Mouse (Mus musculus) CH12.LX (cell line): ENCODE results near the gene Serinc1.

Source experiments
- CTCF ChIP-seq, 2 experiments: IDR thresholded peaks in 1 of 2; conservative IDR thresholded peaks in 1 of 2; 2 replicates each; pipeline ENCODE4 v1.5.1; 2011 to 2012; ENCODE audit warnings: low read depth in 2 of 2, low read length in 2 of 2, improper control_type of control experiment in 1 of 2, inconsistent platforms in 1 of 2, mild to moderate bottlenecking in 1 of 2, moderate library complexity in 1 of 2
- E2F4 ChIP-seq: IDR thresholded peaks from 2 replicates; pipeline ENCODE4 v1.6.1; 2011; ENCODE audit warnings: low read depth, low read length, improper control_type of control experiment; ENCODE audit not compliant: insufficient replicate concordance
- MYC ChIP-seq: IDR thresholded peaks from 2 replicates; pipeline ENCODE4 v1.6.1; 2011; ENCODE audit warnings: low read depth, mild to moderate bottlenecking, improper control_type of control experiment, low read length
- NRF1 ChIP-seq: IDR thresholded peaks from 2 replicates; pipeline ENCODE4 v1.6.1; 2014; ENCODE audit warnings: low read depth, mild to moderate bottlenecking, inconsistent platforms, low read length, improper control_type of control experiment, moderate library complexity
- POLR2A ChIP-seq: IDR thresholded peaks from 2 replicates; pipeline ENCODE4 v1.6.1; 2011; ENCODE audit warnings: low read depth, mild to moderate bottlenecking, improper control_type of control experiment, low read length
- SMC3 ChIP-seq: IDR thresholded peaks from 2 replicates; pipeline ENCODE4 v1.6.1; 2011; ENCODE audit warnings: low read depth, low read length, improper control_type of control experiment
- TBP ChIP-seq: conservative IDR thresholded peaks from 2 replicates; pipeline ENCODE4 v1.6.1; 2011; ENCODE audit warnings: low read depth, low read length, improper control_type of control experiment
- ZNF384 ChIP-seq: IDR thresholded peaks from 2 replicates; pipeline ENCODE4 v1.6.1; 2012; ENCODE audit warnings: low read depth, low read length, improper control_type of control experiment, inconsistent platforms

GRCm38 (mm10) chr10:57557597-57557996 lies 25.3 kb upstream of the Serinc1 start:
- no peak for TF ChIP-seq POLR2A
- TF ChIP-seq E2F4, result no peak
- no peak for TF ChIP-seq MYC
- no peak for TF ChIP-seq CTCF (conservative IDR thresholded peaks at IDR 0.05 in 1 of 2, IDR thresholded peaks at IDR 0.05 in 1 of 2; ENCODE audit: low read depth in 2 of 2, low read length in 2 of 2)
- TF ChIP-seq TBP, result no peak
- no peak for TF ChIP-seq NRF1
- TF ChIP-seq SMC3, result no peak
- TF ChIP-seq ZNF384, result no peak
